Mouse (Mus musculus) lung, embryonic 16.5 days (tissue): ENCODE measurements around the gene Slc6a1. TPM values are rescaled to one million over a fixed set of nuclear protein-coding genes. Genes with fewer than 3 reads are reported as not detected.
"Not testable (repeated sequence)": the region's sequence is repeated elsewhere in the genome, so short reads cannot be mapped to it uniquely, and the experiment has no call there.

Experiments used
- ATAC-seq: fragments of 200-750 bp; cut with Nextera tagmentation; 2 replicates; pipeline ENCODE4 v1.8.0; 2017; ENCODE audit warnings: low read depth, mild to moderate bottlenecking, moderate library complexity
- H3K27ac ChIP-seq: fragments of 300-500 bp; sonication (generic); 2 replicates; pipeline ENCODE4 v1.5.1; 2014; ENCODE audit warnings: mild to moderate bottlenecking, control low read depth, low read length
- H3K27me3 ChIP-seq: fragments of 300-500 bp; sonication (generic); 2 replicates; pipeline ENCODE4 v1.6.1; 2014; ENCODE audit warnings: low read depth, low read length, mixed read lengths; ENCODE audit not compliant: control insufficient read depth, insufficient read depth
- H3K36me3 ChIP-seq: fragments of 300-500 bp; sonication (generic); 2 replicates; pipeline ENCODE4 v1.6.1; 2014; ENCODE audit warnings: low read length; ENCODE audit not compliant: control insufficient read depth, insufficient read depth
- H3K4me1 ChIP-seq: fragments of 300-500 bp; sonication (generic); replicated peaks from 2 replicates; pipeline ENCODE4 v1.6.1; 2014; ENCODE audit warnings: low read length, mixed read lengths; ENCODE audit not compliant: control insufficient read depth, insufficient read depth
- H3K4me2 ChIP-seq: fragments of 300-500 bp; sonication (generic); 2 replicates; pipeline ENCODE4 v1.6.1; 2014; ENCODE audit warnings: low read depth, low read length, control low read depth
- H3K4me3 ChIP-seq: fragments of 300-500 bp; sonication (generic); 2 replicates; pipeline ENCODE4 v1.5.1; 2014; ENCODE audit warnings: mild to moderate bottlenecking, low read length, control low read depth
- H3K9ac ChIP-seq: fragments of 300-500 bp; sonication (generic); 2 replicates; pipeline ENCODE4 v1.6.1; 2014; ENCODE audit warnings: low read length, control low read depth
- H3K9me3 ChIP-seq: fragments of 300-500 bp; sonication (generic); 2 replicates; pipeline ENCODE4 v1.6.1; 2016; ENCODE audit warnings: low read length; ENCODE audit not compliant: control insufficient read depth
- WGBS: fragments of 180-500 bp; shearing (Covaris S2); extraction: QIAGEN DNeasy Blood & Tissue Kit; methylation state at CpG from one replicate; pipeline ENCODE4 v1.1.7; 2014; 5-methylcytosine and 5-hydroxymethylcytosine counted together
- polyA plus RNA-seq: library from polyadenylated mRNA; unstranded; fragments of >200 nt; fragmentation: Nextera tagmentation; extraction: Ambion mirVana; gene quantifications from 2 replicates; pipeline ENCODE4 v1.2.1, GENCODE M21; 2015

Slc6a1 gene
- polyA plus RNA-seq, 1 experiment from 2014 or later, result 0.28 TPM

- ATAC-seq, result no peak
- WGBS, result 50% methylated on average over 11 of the region's 11 CpGs
- Histone ChIP-seq H3K4me3 (no peak overlapping the region), H3K27me3 (no peaks in the 10 kb centered on the region), H3K9me3 (no peaks in the 10 kb centered on the region), H3K36me3 (no peaks in the 10 kb centered on the region), H3K27ac (no peak overlapping the region), H3K4me1 (no peaks in the 10 kb centered on the region), H3K4me2 (no peak overlapping the region), H3K9ac (no peak overlapping the region)
Observed at GRCm38 (mm10) chr6:114336128-114336943, 53.9 kb downstream of the Slc6a1 start.

GRCm38 (mm10) chr6:114336944-114337215 is 54.4 kb downstream of the Slc6a1 start:
- 32% methylated on average over 1 of the region's 1 CpGs for WGBS
- H3K4me2 ChIP-seq, result no peak overlapping the region
- no peak for ATAC-seq
- no peaks in the 10 kb centered on the region for H3K9me3 ChIP-seq
- H3K27me3 ChIP-seq, result no peaks in the 10 kb centered on the region
- no peaks in the 10 kb centered on the region for H3K36me3 ChIP-seq
- no peaks in the 10 kb centered on the region for H3K4me1 ChIP-seq
- H3K4me3 ChIP-seq, result no peak overlapping the region
- no peak overlapping the region for H3K27ac ChIP-seq
- no peak overlapping the region for H3K9ac ChIP-seq

- not testable (repeated sequence) for H3K27me3 ChIP-seq, H3K4me3 ChIP-seq, H3K27ac ChIP-seq, H3K9ac ChIP-seq, H3K4me2 ChIP-seq, H3K36me3 ChIP-seq, H3K9me3 ChIP-seq, ATAC-seq, H3K4me1 ChIP-seq
Observed at GRCm38 (mm10) chr6:114341381-114341780, 58.9 kb downstream of the Slc6a1 start.

- Histone ChIP-seq H3K4me3 (no peak overlapping the region), H3K27me3 (no peaks in the 10 kb centered on the region), H3K4me2 (no peak overlapping the region), H3K27ac (no peak overlapping the region), H3K4me1 (no peaks in the 10 kb centered on the region), H3K9me3 (no peaks in the 10 kb centered on the region), H3K9ac (no peak overlapping the region), H3K36me3 (no peaks in the 10 kb centered on the region)
- WGBS, result 17% methylated on average over 3 of the region's 3 CpGs
- no peak for ATAC-seq
Observed at GRCm38 (mm10) chr6:114343740-114344139, 61.3 kb downstream of the Slc6a1 start.

GRCm38 (mm10) chr6:114345156-114345555 is 62.7 kb downstream of the Slc6a1 start:
- no peak for ATAC-seq
- WGBS, result 33% methylated on average over 4 of the region's 4 CpGs
- Histone ChIP-seq H3K36me3 (no peaks in the 10 kb centered on the region), H3K4me2 (no peak overlapping the region), H3K9ac (no peak overlapping the region), H3K4me1 (no peaks in the 10 kb centered on the region), H3K27me3 (no peaks in the 10 kb centered on the region), H3K9me3 (no peaks in the 10 kb centered on the region), H3K4me3 (no peak overlapping the region), H3K27ac (no peak overlapping the region)

GRCm38 (mm10) chr6:114347831-114348754 is 65.7 kb downstream of the Slc6a1 start:
- H3K9ac ChIP-seq, result no peak overlapping the region
- no peak overlapping the region for H3K4me3 ChIP-seq
- no peak for ATAC-seq
- H3K27ac ChIP-seq, result no peak overlapping the region
- H3K9me3 ChIP-seq, result no peaks in the 10 kb centered on the region
- H3K4me1 ChIP-seq, result no peaks in the 10 kb centered on the region
- WGBS, result 25% methylated on average over 13 of the region's 13 CpGs
- no peaks in the 10 kb centered on the region for H3K27me3 ChIP-seq
- H3K36me3 ChIP-seq, result no peaks in the 10 kb centered on the region
- H3K4me2 ChIP-seq, result no peak overlapping the region

- Histone ChIP-seq H3K4me3 (no peak overlapping the region), H3K9me3 (no peaks in the 10 kb centered on the region), H3K27me3 (no peaks in the 10 kb centered on the region), H3K9ac (no peak overlapping the region), H3K4me1 (no peaks in the 10 kb centered on the region), H3K4me2 (no peak overlapping the region), H3K36me3 (no peaks in the 10 kb centered on the region), H3K27ac (no peak overlapping the region)
- ATAC-seq, result no peak
- 42% methylated on average over 4 of the region's 4 CpGs for WGBS
Observed at GRCm38 (mm10) chr6:114354635-114355034, 72.2 kb downstream of the Slc6a1 start.

- 34% methylated on average over 3 of the region's 3 CpGs for WGBS
- Histone ChIP-seq H3K27me3 (no peaks in the 10 kb centered on the region), H3K27ac (no peak overlapping the region), H3K36me3 (no peaks in the 10 kb centered on the region), H3K9ac (no peak overlapping the region), H3K4me1 (no peaks in the 10 kb centered on the region), H3K4me3 (no peak overlapping the region), H3K9me3 (no peaks in the 10 kb centered on the region), H3K4me2 (no peak overlapping the region)
- ATAC-seq, result 0 out of 2 replicates have a peak, but pooled peaks have one; percentile 15
Observed at GRCm38 (mm10) chr6:114358171-114358570, 75.7 kb downstream of the Slc6a1 start.

- H3K9me3 ChIP-seq, result no peaks in the 10 kb centered on the region
- 62% methylated on average over 4 of the region's 4 CpGs for WGBS
- H3K4me1 ChIP-seq, result no peaks in the 10 kb centered on the region
- ATAC-seq, result no peak
- no peak overlapping the region for H3K4me2 ChIP-seq
- H3K4me3 ChIP-seq, result no peak overlapping the region
- H3K27me3 ChIP-seq, result no peaks in the 10 kb centered on the region
- H3K9ac ChIP-seq, result no peak overlapping the region
- H3K36me3 ChIP-seq, result no peaks in the 10 kb centered on the region
- H3K27ac ChIP-seq, result no peak overlapping the region
Observed at GRCm38 (mm10) chr6:114362355-114362754, 79.9 kb downstream of the Slc6a1 start.
